Mouse (Mus musculus) gastrocnemius, adult 8-10 months (tissue): ENCODE results near the gene 1600015I10Rik. TPM values are rescaled to one million over a fixed set of nuclear protein-coding genes. Genes with fewer than 3 reads are reported as not detected.
"Not testable (repeated sequence)": the region's sequence is repeated elsewhere in the genome, so short reads cannot be mapped to it uniquely, and the experiment has no call there.

Source experiments
- DNase-seq, 2 experiments: peaks; one replicate each; pipeline ENCODE4 v3.0.0; 2022; ENCODE audit warnings: low spot score in 2 of 2
- total RNA-seq, 4 experiments: library from RNA; stranded (reverse); gene quantifications; 2 replicates each; pipeline ENCODE4 v1.2.4; 2022

1600015I10Rik gene
- not detected for total RNA-seq

GRCm38 (mm10) chr6:48929595-48929994 is at the start of gene 1600015I10Rik:
TSS of gene 1600015I10Rik (plus strand) at chr6:48929895.
- no peak for DNase-seq

- no peak for DNase-seq
Observed at GRCm38 (mm10) chr6:48894203-48894602, 35.5 kb upstream of the 1600015I10Rik start.

DNA sequence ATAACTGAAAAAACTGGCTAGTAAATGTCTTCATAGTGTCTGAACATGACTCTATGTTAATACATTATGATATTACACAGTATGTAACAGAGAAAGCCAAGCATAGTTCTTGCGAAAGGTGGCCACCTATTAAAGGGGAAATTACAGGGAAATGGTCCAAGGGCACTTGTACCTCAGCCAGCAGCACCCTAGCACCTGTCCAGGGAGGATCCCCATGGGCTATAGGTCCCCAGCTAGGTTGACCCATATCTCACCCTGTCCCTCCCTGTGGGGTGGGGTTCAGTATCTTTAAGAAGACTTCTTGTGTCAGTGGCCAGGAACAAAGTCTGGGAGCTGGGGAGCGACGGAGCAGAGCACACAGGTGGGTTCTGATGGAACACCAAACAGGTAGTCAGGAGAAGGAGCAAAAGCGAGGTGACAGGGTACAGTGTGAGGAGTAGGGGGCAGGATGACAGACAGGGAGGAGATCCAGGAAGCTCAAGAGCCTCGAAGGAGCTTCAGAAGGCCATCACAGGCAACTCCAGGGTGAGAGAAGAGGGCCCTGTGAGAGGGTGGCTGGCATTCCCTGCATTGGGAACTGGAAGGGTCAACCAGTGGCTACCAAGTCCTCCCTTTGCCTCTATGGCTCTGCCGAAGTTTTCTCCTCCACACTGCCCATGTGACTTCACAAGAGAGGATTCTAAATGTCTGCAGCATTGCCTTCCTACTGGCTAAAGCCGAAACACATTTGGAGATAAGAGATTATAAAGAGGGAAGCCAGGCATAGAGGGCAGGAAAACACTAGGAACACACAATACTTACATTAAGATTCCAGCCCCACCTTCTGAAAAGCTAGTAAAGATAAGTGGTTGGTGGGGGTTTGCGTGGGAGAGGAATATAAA is 34.5 kb upstream of the 1600015I10Rik start:
- DNase-seq: no peak

- DNase-seq: no peak
Observed at GRCm38 (mm10) chr6:48895941-48896340, 33.8 kb upstream of the 1600015I10Rik start.

GRCm38 (mm10) chr6:48896956-48897355 is 32.7 kb upstream of the 1600015I10Rik start:
- no peak for DNase-seq

GRCm38 (mm10) chr6:48901316-48901715 is 28.4 kb upstream of the 1600015I10Rik start:
- DNase-seq: not testable (repeated sequence)

GRCm38 (mm10) chr6:48902511-48903406 is 26.9 kb upstream of the 1600015I10Rik start:
- DNase-seq: no peak

GRCm38 (mm10) chr6:48903437-48903836 is 26.3 kb upstream of the 1600015I10Rik start:
- DNase-seq: no peak

- DNase-seq: no peak
Observed at GRCm38 (mm10) chr6:48905606-48906005, 24.1 kb upstream of the 1600015I10Rik start.

GRCm38 (mm10) chr6:48906371-48906770 is 23.3 kb upstream of the 1600015I10Rik start:
- no peak for DNase-seq

GRCm38 (mm10) chr6:48909229-48909628 is 20.5 kb upstream of the 1600015I10Rik start:
- DNase-seq: no peak

- DNase-seq: no peak
Observed at GRCm38 (mm10) chr6:48912033-48912432, 17.7 kb upstream of the 1600015I10Rik start.

DNA sequence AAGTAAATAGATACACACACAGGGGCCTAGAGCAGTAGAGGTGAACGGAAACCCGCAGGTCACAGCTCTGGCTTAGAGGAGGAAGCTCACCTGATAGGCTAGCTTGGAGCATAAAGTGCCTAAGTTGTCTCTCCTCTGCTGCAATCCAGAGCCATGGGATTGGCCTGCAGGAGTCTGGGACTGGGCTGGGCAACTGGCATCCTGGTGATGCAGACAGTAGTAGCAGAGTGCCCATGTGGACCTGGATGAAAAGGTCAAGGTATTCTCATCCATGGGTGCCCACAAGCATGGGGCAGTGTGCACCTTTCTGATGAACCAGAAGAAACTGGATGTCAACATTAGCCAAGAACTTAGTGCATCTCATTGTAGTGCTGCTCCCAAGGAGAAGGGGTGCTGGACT is 16.1 kb upstream of the 1600015I10Rik start:
- DNase-seq: no peak

- DNase-seq: no peak
Observed at GRCm38 (mm10) chr6:48949596-48949995, 19.9 kb downstream of the 1600015I10Rik start.

- DNase-seq: no peak
Observed at GRCm38 (mm10) chr6:48950676-48951075, 21.0 kb downstream of the 1600015I10Rik start.

- DNase-seq: no peak
Observed at GRCm38 (mm10) chr6:48951630-48952029, 21.9 kb downstream of the 1600015I10Rik start.

DNA sequence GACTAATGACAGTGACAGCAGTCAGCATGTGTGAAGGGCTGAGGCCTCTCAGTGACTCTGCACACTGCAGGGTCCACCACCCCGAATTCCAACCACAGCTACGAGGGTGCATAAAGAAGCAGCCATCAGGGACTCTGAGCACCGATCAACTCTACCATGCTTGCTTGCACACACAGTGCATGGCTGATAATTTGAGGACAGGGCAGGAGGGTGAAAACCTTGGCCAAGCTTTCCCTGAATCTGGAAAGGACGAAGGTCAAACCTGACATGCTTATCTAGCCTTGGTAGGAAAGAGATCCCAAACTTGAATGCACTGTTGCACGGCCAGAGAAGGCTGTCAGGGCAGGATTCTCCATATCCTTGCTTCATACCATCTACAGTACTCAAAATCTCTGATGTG is 23.5 kb downstream of the 1600015I10Rik start:
- no peak for DNase-seq

GRCm38 (mm10) chr6:48954211-48954610 is 24.5 kb downstream of the 1600015I10Rik start:
- no peak for DNase-seq

DNA sequence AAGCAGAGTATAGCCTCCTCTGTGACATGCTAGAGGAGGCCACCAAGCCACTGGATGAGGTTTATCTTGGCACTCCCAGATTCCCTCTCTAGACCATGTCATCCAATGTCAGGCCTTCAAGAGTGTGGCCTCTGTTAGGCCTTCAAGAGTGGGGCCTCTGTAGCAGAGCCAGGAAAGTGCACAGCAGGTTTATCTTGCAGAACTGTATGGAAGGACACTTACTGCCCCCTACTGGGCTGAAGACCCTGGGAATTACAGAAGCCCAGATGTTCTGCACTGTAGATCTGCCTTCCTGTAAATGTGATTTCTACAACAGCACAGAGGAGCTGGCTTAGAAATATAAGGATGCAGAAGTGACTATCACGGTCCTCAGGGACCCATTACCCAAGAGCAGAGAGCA is 25.3 kb downstream of the 1600015I10Rik start:
- peak in 1 of 2 experiments; percentile 14 for DNase-seq

DNA sequence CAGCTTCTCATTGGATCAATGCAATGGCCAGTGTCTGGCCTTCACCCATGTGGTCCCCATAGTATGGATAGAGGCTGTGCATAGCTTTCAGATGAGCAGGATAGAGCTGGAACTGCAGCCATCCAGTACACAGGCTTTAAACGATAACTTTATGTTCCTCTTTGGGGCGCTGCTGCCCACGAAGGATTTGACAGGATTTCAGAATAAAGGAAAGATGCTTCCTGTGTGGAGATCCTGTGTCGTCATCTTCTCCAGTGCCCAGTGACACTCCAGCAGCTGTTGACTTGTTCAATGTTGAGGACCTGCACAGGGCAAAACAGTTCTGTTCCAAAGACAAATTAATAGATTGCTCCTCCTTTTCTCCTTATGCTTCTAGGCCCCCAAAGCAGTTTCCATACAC is 27.1 kb downstream of the 1600015I10Rik start:
- no peak for DNase-seq

- DNase-seq: no peak
Observed at GRCm38 (mm10) chr6:48958053-48958452, 28.4 kb downstream of the 1600015I10Rik start.

DNA sequence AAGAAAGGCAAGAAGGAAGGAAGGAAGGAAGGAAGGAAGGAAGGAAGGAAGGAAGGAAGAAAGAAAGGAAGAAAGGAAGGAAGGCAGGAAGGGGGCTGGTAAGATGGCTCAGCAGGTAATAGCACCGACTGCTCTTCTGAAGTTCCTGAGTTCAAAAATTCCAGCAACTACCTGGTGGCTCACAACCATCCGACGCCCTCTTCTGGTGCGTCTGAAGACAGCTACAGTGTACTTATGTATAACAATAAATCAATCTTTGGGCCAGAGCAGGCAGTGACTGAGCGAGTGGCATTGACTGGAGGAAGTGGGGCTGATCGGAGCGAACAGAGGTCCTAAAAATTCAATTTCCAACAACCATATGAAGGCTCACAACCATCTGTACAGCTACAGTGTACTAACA is 29.5 kb downstream of the 1600015I10Rik start:
- DNase-seq: not testable (repeated sequence)
